Mouse (Mus musculus): ENCODE results near the gene Xrn2.
"Not testable (repeated sequence)": the region's sequence is repeated elsewhere in the genome, so short reads cannot be mapped to it uniquely, and the experiment has no call there.

The Xrn2 gene

GRCm38 (mm10) chr2:147012623-147013184, at the start of gene Xrn2:
Gene Xrn2 (plus strand): TSS chr2:147012996.
- DNase-seq (ENCODE audit: low read depth, low spot score) = peak; percentile 90

- DNase-seq (ENCODE audit: low read depth, low spot score) = no peak
Observed at GRCm38 (mm10) chr2:146975024-146975423, 37.8 kb upstream of the Xrn2 start.

GRCm38 (mm10) chr2:146975453-146976028, 37.3 kb upstream of the Xrn2 start:
- no peak for DNase-seq (ENCODE audit: low read depth, low spot score)

GRCm38 (mm10) chr2:146982786-146983185, 30.0 kb upstream of the Xrn2 start:
- DNase-seq (ENCODE audit: low read depth, low spot score) = no peak

- DNase-seq (ENCODE audit: low read depth, low spot score) = no peak
Observed at GRCm38 (mm10) chr2:146984831-146985230, 28.0 kb upstream of the Xrn2 start.

GRCm38 (mm10) chr2:146985807-146986206, 27.0 kb upstream of the Xrn2 start:
- DNase-seq (ENCODE audit: low read depth, low spot score) = no peak

- DNase-seq (ENCODE audit: low read depth, low spot score) = no peak
Observed at GRCm38 (mm10) chr2:146986429-146986828, 26.4 kb upstream of the Xrn2 start.

- DNase-seq (ENCODE audit: low read depth, low spot score) = no peak
Observed at GRCm38 (mm10) chr2:147007265-147007664, 5.5 kb upstream of the Xrn2 start.

- no peak for DNase-seq (ENCODE audit: low read depth, low spot score)
Observed at GRCm38 (mm10) chr2:147009084-147009483, 3.7 kb upstream of the Xrn2 start.

GRCm38 (mm10) chr2:147010141-147010540, 2.7 kb upstream of the Xrn2 start:
- DNase-seq (ENCODE audit: low read depth, low spot score) = no peak

- no peak for DNase-seq (ENCODE audit: low read depth, low spot score)
Observed at GRCm38 (mm10) chr2:147010952-147011351, 1.8 kb upstream of the Xrn2 start.

- DNase-seq (ENCODE audit: low read depth, low spot score) = peak; percentile 8
Observed at GRCm38 (mm10) chr2:147011474-147012140, 1.2 kb upstream of the Xrn2 start.

GRCm38 (mm10) chr2:147012141-147012622, 614 bp upstream of the Xrn2 start:
- DNase-seq (ENCODE audit: low read depth, low spot score) = peak; percentile 2

GRCm38 (mm10) chr2:147013194-147013969, 586 bp downstream of the Xrn2 start:
- peak; percentile 35 for DNase-seq (ENCODE audit: low read depth, low spot score)

GRCm38 (mm10) chr2:147014101-147014886, 1.5 kb downstream of the Xrn2 start:
- DNase-seq (ENCODE audit: low read depth, low spot score) = peak; percentile 10

- DNase-seq (ENCODE audit: low read depth, low spot score) = not testable (repeated sequence)
Observed at GRCm38 (mm10) chr2:147022041-147022440, 9.2 kb downstream of the Xrn2 start.

- no peak for DNase-seq (ENCODE audit: low read depth, low spot score)
Observed at GRCm38 (mm10) chr2:147023067-147023466, 10.3 kb downstream of the Xrn2 start.

- DNase-seq (ENCODE audit: low read depth, low spot score) = no peak
Observed at GRCm38 (mm10) chr2:147023560-147023959, 10.8 kb downstream of the Xrn2 start.

GRCm38 (mm10) chr2:147033065-147033464, 20.3 kb downstream of the Xrn2 start:
- no peak for DNase-seq (ENCODE audit: low read depth, low spot score)

- DNase-seq (ENCODE audit: low read depth, low spot score) = no peak
Observed at GRCm38 (mm10) chr2:147035864-147036263, 23.1 kb downstream of the Xrn2 start.

- no peak for DNase-seq (ENCODE audit: low read depth, low spot score)
Observed at GRCm38 (mm10) chr2:147047051-147047450, 34.3 kb downstream of the Xrn2 start.
